ENCODE assay signal across 8 mouse cellular contexts in the genomic region with DNA sequence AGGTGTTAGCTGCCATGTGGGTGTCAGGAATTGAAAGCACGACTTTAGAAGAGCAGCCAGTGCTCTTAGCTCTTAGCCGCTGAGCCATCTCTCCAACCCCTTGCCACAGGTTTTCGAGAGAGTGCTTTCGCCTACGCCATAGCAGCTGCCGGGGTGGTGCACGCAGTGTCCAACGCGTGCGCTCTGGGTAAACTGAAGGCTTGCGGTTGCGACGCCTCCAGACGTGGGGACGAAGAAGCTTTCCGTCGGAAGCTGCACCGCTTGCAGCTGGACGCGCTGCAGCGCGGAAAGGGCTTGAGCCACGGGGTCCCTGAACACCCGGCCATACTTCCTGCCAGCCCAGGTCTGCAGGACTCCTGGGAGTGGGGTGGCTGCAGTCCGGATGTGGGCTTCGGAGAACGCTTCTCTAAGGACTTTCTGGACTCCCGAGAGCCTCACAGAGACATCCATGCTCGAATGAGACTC. TPM values are rescaled to one million over a fixed set of nuclear protein-coding genes. Genes with fewer than 3 reads are reported as not detected.
DNase-seq lines count a peak whose midpoint lies in the region; ATAC-seq and TF ChIP-seq lines count a peak whose summit lies in the region.

No protein-coding gene starts in this region.

- no peaks in the 10 kb centered on the region for H3K9me3 ChIP-seq in forebrain, embryonic 12.5 days
- H3K9me3 ChIP-seq in liver, embryonic 12.5 days (replicated peaks) = no peaks in the 10 kb centered on the region
- no peaks in the 10 kb centered on the region for H3K9me3 ChIP-seq in stomach, embryonic 14.5 days (ENCODE audit: control insufficient read depth, low read depth, low read length)

- WGBS in forebrain, embryonic 12.5 days = under 1% methylated on average over 29 of the region's 29 CpGs
- WGBS in liver, embryonic 12.5 days (ENCODE audit: insufficient replicate concordance) = under 1% methylated on average over 29 of the region's 29 CpGs
- 2% methylated on average over 29 of the region's 29 CpGs for WGBS in stomach, embryonic 14.5 days

- intact Hi-C loops in gastrocnemius, adult 2 months (cut with DNase I) = no loop called here

- H3K4me2 ChIP-seq in forebrain, embryonic 12.5 days = peak overlapping the region; percentile 41
- H3K4me2 ChIP-seq in liver, embryonic 12.5 days = peak overlapping the region; percentile 43
- peak overlapping the region; percentile 28; the same call in 1 of the 2 replicates for H3K4me2 ChIP-seq in stomach, embryonic 14.5 days (replicated peaks; ENCODE audit: low read depth, low read length)

- H3K27ac ChIP-seq in gastrocnemius, adult 2 months = no peak overlapping the region
- H3K27ac ChIP-seq in forebrain, embryonic 12.5 days = no peak overlapping the region
- no peak overlapping the region for H3K27ac ChIP-seq in liver, embryonic 12.5 days
- no peak overlapping the region for H3K27ac ChIP-seq in stomach, embryonic 14.5 days (ENCODE audit: low read length)

- peaks cover 73% of the 10 kb centered on the region for H3K4me1 ChIP-seq in forebrain, embryonic 12.5 days
- H3K4me1 ChIP-seq in liver, embryonic 12.5 days = peaks cover 11% of the 10 kb centered on the region
- peaks cover 8% of the 10 kb centered on the region; the same call in 1 of the 2 replicates for H3K4me1 ChIP-seq in stomach, embryonic 14.5 days (ENCODE audit: control insufficient read depth, insufficient read depth, low read length)

- H3K36me3 ChIP-seq in forebrain, embryonic 12.5 days (replicated peaks) = no peaks in the 10 kb centered on the region
- no peaks in the 10 kb centered on the region for H3K36me3 ChIP-seq in liver, embryonic 12.5 days
- H3K36me3 ChIP-seq in stomach, embryonic 14.5 days (ENCODE audit: control insufficient read depth, insufficient read depth, low read length) = no peaks in the 10 kb centered on the region

- H3K9ac ChIP-seq in forebrain, embryonic 12.5 days = no peak overlapping the region
- no peak overlapping the region for H3K9ac ChIP-seq in liver, embryonic 12.5 days
- H3K9ac ChIP-seq in stomach, embryonic 14.5 days (replicated peaks; ENCODE audit: low read depth, low read length) = no peak overlapping the region

- TF ChIP-seq CTCF in gastrocnemius, adult 2 months (IDR thresholded peaks at IDR 0.05) = no peak

- DNase-seq in gastrocnemius, adult 2 months = no peak
- DNase-seq in gastrocnemius, postnatal 10 days = no peak
- DNase-seq in 416B (ENCODE audit: low read depth) = peak; percentile 60
- DNase-seq in kidney, adult 11 months = no peak
- no peak for DNase-seq in adrenal gland, adult 8-10 months

- ATAC-seq in forebrain, embryonic 12.5 days (ENCODE audit: low FRiP score) = no peak
- no peak for ATAC-seq in liver, embryonic 12.5 days
- no peak for ATAC-seq in stomach, embryonic 14.5 days (ENCODE audit: insufficient number of reproducible peaks, insufficient read depth, low FRiP score, low read depth)

- peaks cover 100% of the 10 kb centered on the region for H3K27me3 ChIP-seq in forebrain, embryonic 12.5 days
- H3K27me3 ChIP-seq in liver, embryonic 12.5 days (replicated peaks) = peaks cover 100% of the 10 kb centered on the region
- H3K27me3 ChIP-seq in stomach, embryonic 14.5 days (ENCODE audit: control insufficient read depth, insufficient read depth, low read length) = peaks cover 62% of the 10 kb centered on the region

- peak overlapping the region; percentile 15 for H3K4me3 ChIP-seq in gastrocnemius, adult 2 months
- peak overlapping the region; percentile 24 for H3K4me3 ChIP-seq in forebrain, embryonic 12.5 days (replicated peaks)
- no peak overlapping the region for H3K4me3 ChIP-seq in liver, embryonic 12.5 days
- peak overlapping the region; percentile 11 for H3K4me3 ChIP-seq in stomach, embryonic 14.5 days (ENCODE audit: low read depth, low read length)

RNA-seq across cellular contexts. Expression of a gene that starts 9.1 kb away (rescaled TPM):
- total RNA-seq in gastrocnemius, adult 2 months (2021) = under 1 TPM in 1 of 2 experiments, not detected in 1; 0.39 TPM
- under 1 TPM in 1 of 2 experiments, not detected in 1; 0.29 TPM for total RNA-seq in gastrocnemius, postnatal 10 days (2021)
- polyA plus RNA-seq in forebrain, embryonic 12.5 days (2016; fragmentation: Nextera tagmentation; extraction: Ambion mirVana) = 1.00 and 2.0 TPM in 2 replicates
- not detected in 2 replicates for polyA plus RNA-seq in liver, embryonic 12.5 days (2016; fragmentation: Nextera tagmentation; extraction: Ambion mirVana)
- polyA plus RNA-seq in stomach, embryonic 14.5 days (2014; fragmentation: Nextera tagmentation; extraction: Ambion mirVana) = 2.0 and 3.1 TPM in 2 replicates
- 1 to 10 TPM in 1 of 4 experiments, under 1 TPM in 3; 0.58 to 1.0 (median 0.84) TPM for total RNA-seq in adrenal gland, adult 8-10 months (2022)

RNA-seq across cellular contexts. Expression of a gene that starts 28.8 kb away (rescaled TPM):
- total RNA-seq in gastrocnemius, adult 2 months (2021) = under 1 TPM; 0.39 to 0.77 TPM
- total RNA-seq in gastrocnemius, postnatal 10 days (2021) = 1 to 10 TPM in 1 of 2 experiments, under 1 TPM in 1; 0.95 to 1.5 TPM
- 3.3 and 4.5 TPM in 2 replicates for polyA plus RNA-seq in forebrain, embryonic 12.5 days (2016; fragmentation: Nextera tagmentation; extraction: Ambion mirVana)
- polyA plus RNA-seq in liver, embryonic 12.5 days (2016; fragmentation: Nextera tagmentation; extraction: Ambion mirVana) = 0.13 and 0.86 TPM in 2 replicates
- polyA plus RNA-seq in stomach, embryonic 14.5 days (2014; fragmentation: Nextera tagmentation; extraction: Ambion mirVana) = 0.97 and 1.9 TPM in 2 replicates
- total RNA-seq in adrenal gland, adult 8-10 months (2022) = 1 to 10 TPM; 3.9 to 6.6 (median 5.7) TPM

RNA-seq across cellular contexts. Expression of a gene that starts 51.4 kb away (rescaled TPM):
- total RNA-seq in gastrocnemius, adult 2 months (2021) = 100 to 1,000 TPM in 1 of 2 experiments, 10 to 100 TPM in 1; 61.6 to 111 TPM
- total RNA-seq in gastrocnemius, postnatal 10 days (2021) = 10 to 100 TPM; 64.7 to 66.7 TPM
- not detected in 2 replicates for polyA plus RNA-seq in forebrain, embryonic 12.5 days (2016; fragmentation: Nextera tagmentation; extraction: Ambion mirVana)
- 0.13 TPM in 1 of 2 replicates, not detected in the other for polyA plus RNA-seq in liver, embryonic 12.5 days (2016; fragmentation: Nextera tagmentation; extraction: Ambion mirVana)
- 0.12 and 0.21 TPM in 2 replicates for polyA plus RNA-seq in stomach, embryonic 14.5 days (2014; fragmentation: Nextera tagmentation; extraction: Ambion mirVana)
- total RNA-seq in adrenal gland, adult 8-10 months (2022) = 1 to 10 TPM in 1 of 4 experiments, under 1 TPM in 1, not detected in 2; 0.55 to 1.3 TPM

RNA-seq across cellular contexts. Expression of a gene that starts 54.3 kb away (rescaled TPM):
- not detected for total RNA-seq in gastrocnemius, adult 2 months (2021)
- under 1 TPM; 0.52 to 0.56 TPM for total RNA-seq in gastrocnemius, postnatal 10 days (2021)
- 2.0 TPM in 2 replicates for polyA plus RNA-seq in forebrain, embryonic 12.5 days (2016; fragmentation: Nextera tagmentation; extraction: Ambion mirVana)
- polyA plus RNA-seq in liver, embryonic 12.5 days (2016; fragmentation: Nextera tagmentation; extraction: Ambion mirVana) = not detected in 2 replicates
- polyA plus RNA-seq in stomach, embryonic 14.5 days (2014; fragmentation: Nextera tagmentation; extraction: Ambion mirVana) = 0.33 and 0.46 TPM in 2 replicates
- total RNA-seq in adrenal gland, adult 8-10 months (2022) = 1 to 10 TPM; 4.2 to 6.2 (median 6.0) TPM

Comparison
In these comparisons a context has a peak if more than half of its experiments do, and no peak if none do; other contexts are left out.
1. RNA of a gene that starts 51.4 kb away (total RNA-seq): 61.6 to 111 TPM in gastrocnemius, adult 2 months and 64.7 to 66.7 TPM in gastrocnemius, postnatal 10 days; 0.55 to 1.3 TPM in adrenal gland, adult 8-10 months; every median in the first group is over 10 times any median in the second.
2. Peak in every context shown above with its lines, with median percentiles within 50 percentile points of each other: H3K4me2 ChIP-seq.